Mouse (Mus musculus) neural tube, embryonic 10.5 days (tissue): ENCODE measurements around the gene Theg.

Experiments used
- DNase-seq: peaks from one replicate; pipeline ENCODE4 v3.0.0-alpha.2; 2017; ENCODE audit warnings: low spot score; ENCODE audit errors: extremely low spot score

Gene Theg

DNA sequence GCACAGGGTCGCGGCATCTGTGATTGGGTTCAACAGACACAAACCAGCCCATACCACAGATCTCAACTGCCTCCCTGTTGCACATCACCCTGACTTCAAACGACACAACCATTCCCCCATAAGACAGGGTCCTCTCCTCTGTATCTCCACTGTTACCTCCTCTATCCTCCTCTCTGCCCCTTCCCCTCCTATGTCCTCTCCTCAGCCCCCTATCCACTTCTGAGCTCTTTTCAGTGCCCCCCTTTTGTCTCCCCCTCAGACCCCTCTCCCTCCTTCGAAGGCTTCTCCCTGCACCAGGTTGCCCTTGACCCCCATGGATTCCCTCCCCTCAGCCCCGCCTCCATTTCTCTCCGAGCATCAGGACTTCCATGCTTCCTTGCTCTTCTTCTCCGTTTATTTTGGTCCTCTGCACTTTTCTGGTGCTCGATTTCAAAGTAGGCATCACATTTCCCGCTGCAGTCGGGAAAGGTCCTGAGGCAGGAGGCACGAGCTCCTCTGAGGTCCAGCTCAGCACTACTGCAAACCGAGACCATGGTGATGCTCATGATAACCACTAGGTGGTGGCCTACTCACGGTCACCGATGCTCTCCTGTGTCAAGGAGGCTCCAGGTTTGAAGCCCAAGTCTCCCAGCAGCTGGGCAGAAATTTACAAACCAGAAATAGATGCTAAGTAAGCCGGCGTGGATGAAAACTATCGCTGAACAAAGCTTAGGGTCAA lies 7.9 kb upstream of the Theg start:
- peak; percentile 55 for DNase-seq

GRCm38 (mm10) chr10:79594111-79594510 lies 7.0 kb upstream of the Theg start:
- DNase-seq = no peak

DNA sequence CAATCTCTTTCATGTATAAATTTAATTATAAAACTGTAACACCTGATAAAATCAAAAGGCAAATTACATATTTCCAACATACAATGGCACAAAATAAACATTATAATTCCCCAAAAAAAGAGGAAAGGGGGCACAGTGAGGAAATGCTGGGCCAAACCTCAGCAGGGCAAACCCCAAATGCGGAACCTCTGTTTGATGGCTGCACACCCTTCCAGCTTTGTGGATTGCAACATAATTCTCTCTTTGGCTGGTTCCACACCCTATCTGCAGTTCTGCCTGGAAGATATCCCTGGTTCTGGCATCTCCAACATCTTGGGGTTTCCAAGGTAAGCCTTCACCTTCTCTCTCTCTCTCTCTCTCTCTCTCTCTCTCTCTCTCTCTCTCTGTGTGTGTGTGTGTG lies 3.6 kb upstream of the Theg start:
- DNase-seq = no peak

- DNase-seq = no peak
Measured at GRCm38 (mm10) chr10:79587752-79588126, 608 bp upstream of the Theg start.

GRCm38 (mm10) chr10:79586243-79586642 lies 888 bp downstream of the Theg start:
- no peak for DNase-seq

- DNase-seq = no peak
Measured at GRCm38 (mm10) chr10:79585723-79586122, 1.4 kb downstream of the Theg start.

DNA sequence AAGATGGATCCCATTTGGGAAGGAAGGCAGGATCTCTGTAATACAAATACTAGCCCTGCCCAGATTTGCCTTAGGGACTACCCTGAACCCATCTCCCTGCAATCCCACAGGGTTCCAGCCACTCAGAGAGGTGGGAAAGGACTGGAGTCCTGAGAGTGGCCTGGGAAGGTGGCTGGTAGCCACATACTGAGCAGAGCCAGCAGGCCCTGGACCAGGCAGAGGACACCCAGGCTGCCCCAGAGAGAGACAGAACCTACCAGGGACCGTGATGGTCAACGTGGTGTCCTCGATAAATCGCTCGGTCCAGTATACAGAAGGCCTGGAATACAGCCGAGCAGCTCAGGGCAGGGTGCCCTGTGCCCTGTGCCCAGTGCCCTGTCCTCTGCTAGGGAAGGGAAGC lies 2.0 kb downstream of the Theg start:
- DNase-seq = no peak

GRCm38 (mm10) chr10:79584426-79584825 lies 2.7 kb downstream of the Theg start:
- DNase-seq = no peak

DNA sequence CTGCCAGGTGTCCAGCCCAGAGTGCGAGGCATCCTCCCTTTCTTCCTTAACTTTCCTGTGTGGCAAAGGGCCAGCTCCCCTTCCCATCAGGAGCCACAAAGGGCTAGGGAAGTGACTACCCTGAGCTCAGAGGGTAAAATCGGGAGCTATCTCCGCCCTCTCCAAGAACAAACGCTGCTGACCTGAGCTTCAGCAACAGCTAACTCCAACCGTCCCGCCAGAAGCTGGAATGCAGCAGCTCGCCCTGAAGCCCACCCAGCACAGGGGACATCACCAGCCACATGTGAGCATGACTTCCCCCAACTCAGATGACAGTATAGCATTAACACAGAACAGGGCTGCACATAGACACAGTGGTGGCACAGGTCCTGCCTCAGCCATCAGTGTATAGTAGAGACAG lies 3.1 kb downstream of the Theg start:
- no peak for DNase-seq

GRCm38 (mm10) chr10:79581501-79581900 lies 5.6 kb downstream of the Theg start:
- DNase-seq = no peak

GRCm38 (mm10) chr10:79580811-79581210 lies 6.3 kb downstream of the Theg start:
- peak; percentile 70 for DNase-seq

GRCm38 (mm10) chr10:79580356-79580755 lies 6.8 kb downstream of the Theg start:
- DNase-seq = no peak

- DNase-seq = no peak
Measured at GRCm38 (mm10) chr10:79579781-79580180, 7.3 kb downstream of the Theg start.

DNA sequence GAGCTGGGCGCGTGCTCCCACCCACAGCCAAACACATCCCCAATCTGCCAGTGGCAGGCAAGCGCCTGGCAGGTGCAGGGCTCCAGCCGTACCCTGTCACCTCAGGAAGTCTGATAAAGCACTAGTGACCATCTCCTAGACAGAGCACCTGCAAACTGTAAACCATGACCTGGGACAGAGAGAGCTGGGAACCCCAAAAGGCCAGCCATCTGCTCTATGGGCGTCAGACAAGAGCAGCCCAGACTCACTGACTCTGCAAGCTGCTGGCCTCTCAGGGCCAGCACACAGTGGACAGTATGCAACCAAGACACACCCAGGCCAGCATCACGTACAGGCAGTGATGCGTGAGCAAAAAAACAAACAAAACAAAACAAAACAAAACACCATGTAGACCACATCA lies 8.2 kb downstream of the Theg start:
- DNase-seq = no peak

DNA sequence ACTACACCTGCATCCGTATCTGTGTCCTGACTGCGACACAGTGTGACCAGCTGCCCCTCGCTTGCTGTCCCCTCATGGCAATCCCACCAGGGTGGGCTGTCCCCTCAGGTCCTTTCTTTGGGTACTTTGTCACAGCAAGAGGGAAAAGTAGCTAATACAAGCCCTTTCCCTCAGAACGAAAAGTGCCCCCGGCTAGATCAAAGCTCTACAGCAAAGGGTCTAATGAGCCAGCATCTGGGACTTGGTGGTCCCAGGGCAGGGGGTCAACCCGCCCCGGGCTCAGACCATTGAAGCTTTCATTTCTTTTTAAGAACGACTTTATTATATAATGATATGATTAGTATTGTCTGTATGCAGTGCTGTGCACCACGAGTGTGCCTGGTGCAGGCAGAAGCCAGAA lies 8.9 kb downstream of the Theg start:
- no peak for DNase-seq

- no peak for DNase-seq
Measured at GRCm38 (mm10) chr10:79577376-79577775, 9.8 kb downstream of the Theg start.

DNA sequence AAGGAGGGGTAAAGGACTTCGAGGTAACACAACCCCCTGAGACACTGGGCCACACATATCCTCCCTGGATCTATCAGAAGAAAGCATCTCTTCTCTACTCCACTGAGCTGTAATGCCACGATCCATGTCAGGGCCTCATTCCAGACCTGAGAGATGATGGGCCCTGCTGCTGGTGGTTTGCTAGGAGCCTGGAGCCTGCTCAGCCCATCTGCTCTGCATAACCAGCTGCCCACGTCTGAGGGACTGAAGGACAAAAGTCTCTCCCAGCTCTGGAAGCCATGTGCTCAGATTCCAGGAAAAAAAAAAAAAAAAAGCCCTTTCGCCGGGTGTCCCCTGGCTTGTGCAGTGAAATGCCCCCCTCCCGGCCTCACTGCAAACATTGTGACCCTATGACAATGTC lies 11.4 kb downstream of the Theg start:
- DNase-seq = no peak

DNA sequence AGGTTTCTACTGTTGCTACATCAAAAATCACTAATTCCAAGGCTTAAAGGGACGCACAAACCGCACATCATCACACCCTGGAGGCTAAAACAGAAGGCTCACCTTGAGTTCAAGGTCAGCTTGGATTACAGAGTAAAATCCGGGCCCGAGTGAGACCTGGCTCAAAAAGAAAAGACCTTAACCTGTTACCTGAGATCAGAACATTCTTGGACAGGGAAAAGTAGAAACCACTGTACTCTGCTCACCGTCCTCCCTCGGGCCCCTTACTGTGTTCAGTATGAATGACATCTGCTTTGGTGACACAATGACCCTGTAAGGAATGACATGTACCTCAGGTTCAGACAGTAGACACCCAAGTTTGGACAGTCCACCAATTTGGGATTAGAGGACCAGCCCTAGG lies 12.3 kb downstream of the Theg start:
- no peak for DNase-seq

DNA sequence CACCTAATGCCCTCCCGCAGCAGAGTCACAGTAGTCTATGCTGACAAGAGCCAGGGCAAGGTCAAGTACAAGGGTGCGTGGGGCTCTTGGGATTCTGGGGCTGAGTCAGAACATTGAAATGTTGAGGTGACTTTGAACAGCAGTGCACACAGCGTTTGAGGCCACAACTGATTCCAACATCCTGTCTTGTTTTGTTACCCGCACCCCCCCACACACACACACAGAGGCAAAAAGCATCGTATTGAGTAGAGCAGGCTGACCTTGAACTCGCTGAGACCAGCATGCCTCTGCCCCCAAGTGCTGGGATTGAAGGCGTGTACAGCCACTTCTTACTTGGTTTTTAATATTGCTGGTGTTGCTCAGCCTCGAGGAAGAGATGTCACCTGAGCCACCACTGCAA lies 12.8 kb downstream of the Theg start:
- DNase-seq = no peak

GRCm38 (mm10) chr10:79573611-79574010 lies 13.5 kb downstream of the Theg start:
- DNase-seq = no peak

- no peak for DNase-seq
Measured at GRCm38 (mm10) chr10:79571314-79571713, 15.8 kb downstream of the Theg start.

DNA sequence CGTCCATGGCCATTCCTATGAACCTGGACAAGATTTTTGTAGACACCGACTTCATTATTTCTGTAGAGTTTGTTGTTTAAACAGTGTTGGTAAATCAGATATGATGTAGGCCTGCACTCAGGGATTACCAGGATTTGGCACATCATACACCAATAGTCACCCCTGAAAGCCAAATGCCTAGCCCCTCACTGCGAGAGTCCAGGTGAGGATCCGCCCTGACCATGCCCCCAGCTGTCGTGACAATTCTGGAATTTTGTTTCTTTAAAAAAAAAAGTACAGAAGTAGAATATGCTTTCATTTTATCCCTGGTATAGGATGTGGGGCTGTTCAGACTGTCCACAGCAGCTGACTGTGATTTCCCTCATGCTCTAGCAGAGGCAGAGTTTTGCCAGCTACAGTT lies 17.2 kb downstream of the Theg start:
- no peak for DNase-seq

- no peak for DNase-seq
Measured at GRCm38 (mm10) chr10:79559716-79560115, 27.4 kb downstream of the Theg start.

DNA sequence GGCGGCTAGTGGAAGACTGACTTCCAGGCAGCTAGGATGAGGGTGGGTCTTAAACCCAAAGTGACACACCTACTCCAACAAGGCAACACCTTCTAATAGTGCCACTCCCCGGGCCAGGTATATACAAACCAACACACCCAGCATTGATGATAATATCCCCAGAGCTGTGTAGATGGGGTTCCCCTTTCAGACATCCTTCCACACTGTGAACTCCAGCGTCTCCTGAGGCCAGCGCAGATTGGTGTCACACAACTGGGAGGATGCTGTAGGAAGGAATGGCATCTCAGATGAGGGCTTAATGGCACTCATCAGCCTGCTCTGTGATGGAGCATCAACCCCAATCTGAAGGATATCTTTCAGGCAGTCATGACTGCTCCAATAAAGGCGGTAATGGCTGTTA lies 29.6 kb downstream of the Theg start:
- no peak for DNase-seq
